Mouse (Mus musculus): Measurements from ENCODE around the gene Sipa1l1.

- TF ChIP-seq CTCF (IDR thresholded peaks at IDR 0.05; ENCODE audit: extremely low read depth, insufficient read depth, low read length) (no peak), POLR2A (IDR thresholded peaks at IDR 0.05; ENCODE audit: extremely low read depth, insufficient read depth, low read length) (no peak)
Measured at GRCm38 (mm10) chr12:82148328-82148930, 20.7 kb upstream of the Sipa1l1 start.

Data from cortical plate, adult 2 months (tissue).